Mouse (Mus musculus): ENCODE results near the gene Ndufa6.
A peak's percentile ranks its signal among the peaks of the same experiment; 100 is the strongest.
"Not testable (repeated sequence)": the region's sequence is repeated elsewhere in the genome, so short reads cannot be mapped to it uniquely, and the experiment has no call there.

Gene Ndufa6

GRCm38 (mm10) chr15:82368146-82368545 lies 14.0 kb upstream of the Ndufa6 start:
- no peak for DNase-seq (ENCODE audit: extremely low spot score)

- DNase-seq (ENCODE audit: extremely low spot score), result not testable (repeated sequence)
Observed at GRCm38 (mm10) chr15:82364561-82364960, 10.4 kb upstream of the Ndufa6 start.

GRCm38 (mm10) chr15:82363801-82364200 lies 9.7 kb upstream of the Ndufa6 start:
- not testable (repeated sequence) for DNase-seq (ENCODE audit: extremely low spot score)

- DNase-seq (ENCODE audit: extremely low spot score), result no peak
Observed at GRCm38 (mm10) chr15:82362234-82362633, 8.1 kb upstream of the Ndufa6 start.

GRCm38 (mm10) chr15:82361459-82362018 lies 7.4 kb upstream of the Ndufa6 start:
- no peak for DNase-seq (ENCODE audit: extremely low spot score)

- DNase-seq (ENCODE audit: extremely low spot score), result no peak
Observed at GRCm38 (mm10) chr15:82358431-82359260, 4.5 kb upstream of the Ndufa6 start.

- DNase-seq (ENCODE audit: extremely low spot score), result no peak
Observed at GRCm38 (mm10) chr15:82353745-82354113, 393 bp downstream of the Ndufa6 start.

GRCm38 (mm10) chr15:82353078-82353744 lies 911 bp downstream of the Ndufa6 start:
- no peak for DNase-seq (ENCODE audit: extremely low spot score)

- DNase-seq (ENCODE audit: extremely low spot score), result no peak
Observed at GRCm38 (mm10) chr15:82351480-82351879, 2.6 kb downstream of the Ndufa6 start.

GRCm38 (mm10) chr15:82350349-82350748 lies 3.8 kb downstream of the Ndufa6 start:
- DNase-seq (ENCODE audit: extremely low spot score), result no peak

- no peak for DNase-seq (ENCODE audit: extremely low spot score)
Observed at GRCm38 (mm10) chr15:82348999-82349341, 5.2 kb downstream of the Ndufa6 start.

GRCm38 (mm10) chr15:82348258-82348998 lies 5.7 kb downstream of the Ndufa6 start:
- no peak for DNase-seq (ENCODE audit: extremely low spot score)

- no peak for DNase-seq (ENCODE audit: extremely low spot score)
Observed at GRCm38 (mm10) chr15:82347852-82348251, 6.3 kb downstream of the Ndufa6 start.

GRCm38 (mm10) chr15:82347303-82347676 lies 6.8 kb downstream of the Ndufa6 start:
- no peak for DNase-seq (ENCODE audit: extremely low spot score)

GRCm38 (mm10) chr15:82346580-82347302 lies 7.4 kb downstream of the Ndufa6 start:
- no peak for DNase-seq (ENCODE audit: extremely low spot score)

- peak; percentile 99 for DNase-seq (ENCODE audit: extremely low spot score)
Observed at GRCm38 (mm10) chr15:82345820-82346470, 8.2 kb downstream of the Ndufa6 start.

GRCm38 (mm10) chr15:82344971-82345370 lies 9.2 kb downstream of the Ndufa6 start:
- no peak for DNase-seq (ENCODE audit: extremely low spot score)

GRCm38 (mm10) chr15:82343368-82344287 lies 10.5 kb downstream of the Ndufa6 start:
- no peak for DNase-seq (ENCODE audit: extremely low spot score)

- DNase-seq (ENCODE audit: extremely low spot score), result no peak
Observed at GRCm38 (mm10) chr15:82342543-82342935, 11.6 kb downstream of the Ndufa6 start.
